Mouse (Mus musculus) brain, embryonic 14.5 days (tissue): Measurements from ENCODE around the gene Klhl22. TPM values are rescaled to one million over a fixed set of nuclear protein-coding genes. Genes with fewer than 3 reads are reported as not detected.
A peak's percentile ranks its signal among the peaks of the same experiment; 100 is the strongest.
"Not testable (repeated sequence)": the region's sequence is repeated elsewhere in the genome, so short reads cannot be mapped to it uniquely, and the experiment has no call there.

Experiments used
- DNase-seq: peaks from one replicate; pipeline ENCODE4 v3.0.0-alpha.2; 2011; ENCODE audit warnings: low read depth
- CTCF ChIP-seq: fragments of 200-500 bp; IDR thresholded peaks from 2 replicates; pipeline ENCODE4 v1.5.1; 2012; ENCODE audit warnings: inconsistent platforms, mild to moderate bottlenecking, moderate library complexity, borderline replicate concordance; ENCODE audit not compliant: insufficient read depth, insufficient read length; ENCODE audit errors: extremely low read depth
- POLR2A ChIP-seq: fragments of 200-500 bp; IDR thresholded peaks from 2 replicates; pipeline ENCODE4 v1.6.1; 2012; ENCODE audit warnings: mild to moderate bottlenecking, inconsistent platforms, borderline replicate concordance; ENCODE audit not compliant: poor library complexity, insufficient read depth, insufficient read length, severe bottlenecking; ENCODE audit errors: extremely low read depth
- polyA plus RNA-seq: library from polyadenylated mRNA; depleted of rRNA; stranded (reverse); fragments of >200 nt; gene quantifications from 2 replicates; pipeline ENCODE4 v1.2.3, GENCODE M21; 2012

Klhl22 gene
- polyA plus RNA-seq, 1 experiment = 109 TPM

GRCm38 (mm10) chr16:17732841-17733340 is 26.5 kb upstream of the Klhl22 start, which contains the start of gene Med15:
TSS of gene Med15 (minus strand) at chr16:17732891.
- TF ChIP-seq CTCF = no peak
- no peak for TF ChIP-seq POLR2A
- DNase-seq = no peak

GRCm38 (mm10) chr16:17733646-17734045 is 25.8 kb upstream of the Klhl22 start:
- TF ChIP-seq POLR2A = no peak
- TF ChIP-seq CTCF = no peak
- DNase-seq = no peak

GRCm38 (mm10) chr16:17734872-17735271 is 24.5 kb upstream of the Klhl22 start:
- DNase-seq = not testable (repeated sequence)

GRCm38 (mm10) chr16:17736156-17736555 is 23.3 kb upstream of the Klhl22 start:
- TF ChIP-seq CTCF = no peak
- TF ChIP-seq POLR2A = no peak
- DNase-seq = no peak

GRCm38 (mm10) chr16:17740080-17740479 is 19.3 kb upstream of the Klhl22 start:
- no peak for TF ChIP-seq POLR2A
- TF ChIP-seq CTCF = no peak
- no peak for DNase-seq

- TF ChIP-seq CTCF = no peak
- TF ChIP-seq POLR2A = no peak
- no peak for DNase-seq
Measured at GRCm38 (mm10) chr16:17742810-17743209, 16.6 kb upstream of the Klhl22 start.

- TF ChIP-seq CTCF (no peak), POLR2A (no peak)
- DNase-seq = no peak
Measured at GRCm38 (mm10) chr16:17743279-17743678, 16.1 kb upstream of the Klhl22 start.

- DNase-seq = peak; percentile 69
- TF ChIP-seq POLR2A (no peak), CTCF (peak; percentile 80)
Measured at GRCm38 (mm10) chr16:17744536-17744935, 14.9 kb upstream of the Klhl22 start.

GRCm38 (mm10) chr16:17745067-17745466 is 14.4 kb upstream of the Klhl22 start:
- TF ChIP-seq POLR2A (no peak), CTCF (no peak)
- no peak for DNase-seq

GRCm38 (mm10) chr16:17753001-17753400 is 6.4 kb upstream of the Klhl22 start:
- TF ChIP-seq POLR2A (no peak), CTCF (no peak)
- peak; percentile 5 for DNase-seq

GRCm38 (mm10) chr16:17753686-17754085 is 5.7 kb upstream of the Klhl22 start:
- no peak for DNase-seq
- TF ChIP-seq CTCF (no peak), POLR2A (no peak)

GRCm38 (mm10) chr16:17757756-17758155 is 1.7 kb upstream of the Klhl22 start:
- DNase-seq = no peak
- TF ChIP-seq CTCF (no peak), POLR2A (no peak)
